8 mouse cellular contexts compared by ENCODE assay signal in the genomic region with DNA sequence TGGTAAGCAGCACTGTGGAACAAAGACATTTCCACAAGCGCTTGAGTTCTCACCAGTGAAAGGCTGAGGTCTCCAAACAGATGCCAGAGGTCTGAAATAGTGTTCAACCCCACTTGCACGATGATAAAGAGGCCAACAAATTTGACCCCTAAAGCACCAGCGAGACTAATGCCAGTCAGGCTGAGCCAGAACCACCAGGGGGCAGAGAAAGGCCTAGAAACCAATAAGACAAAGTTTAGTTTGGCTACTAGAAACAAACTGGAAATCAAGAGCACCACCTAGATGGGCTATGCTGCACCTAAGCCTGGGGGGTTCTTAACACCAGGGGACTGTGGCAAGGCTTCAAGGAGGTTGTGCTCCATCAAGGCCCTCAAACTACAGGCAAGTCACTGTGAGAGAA. TPM values are rescaled to one million over a fixed set of nuclear protein-coding genes. Genes with fewer than 3 reads are reported as not detected.
DNase-seq lines count a peak whose midpoint lies in the region; ATAC-seq and TF ChIP-seq lines count a peak whose summit lies in the region.
"Had no signal": no experiment of that assay in that cellular context is flagged by ENCODE, and none has a peak within 500 bp of the region (broad histone marks: within the 10 kb centered on the region; RNA-seq: fewer than 3 reads in every experiment).

No protein-coding gene starts in this region.

- H3K9ac ChIP-seq in kidney, embryonic 16.5 days (replicated peaks; ENCODE audit: low read length): no peak overlapping the region
- H3K9ac ChIP-seq in hindbrain, postnatal 0 days (replicated peaks; ENCODE audit: low read length): no peak overlapping the region

- H3K27ac ChIP-seq in kidney, embryonic 16.5 days (ENCODE audit: low read length): no peak overlapping the region
- no peak overlapping the region for H3K27ac ChIP-seq in hindbrain, postnatal 0 days
- H3K27ac ChIP-seq: macrophage had no signal

- 67% methylated on average over 3 of the region's 3 CpGs for WGBS in kidney, embryonic 16.5 days
- WGBS in hindbrain, postnatal 0 days: 35% methylated on average over 3 of the region's 3 CpGs

- H3K27me3 ChIP-seq in kidney, embryonic 16.5 days (ENCODE audit: insufficient read depth, low read length): no peaks in the 10 kb centered on the region
- H3K27me3 ChIP-seq in E14TG2a.4 (ENCODE audit: insufficient read depth, low read length): no peaks in the 10 kb centered on the region
- H3K27me3 ChIP-seq in hindbrain, postnatal 0 days (ENCODE audit: insufficient read depth, low read length): no peaks in the 10 kb centered on the region
- H3K27me3 ChIP-seq in splenic B cell, adult 2 months (ENCODE audit: control insufficient read depth, insufficient read depth, low read length, poor library complexity, severe bottlenecking): no peaks in the 10 kb centered on the region

- peaks cover 12% of the 10 kb centered on the region for H3K36me3 ChIP-seq in kidney, embryonic 16.5 days (ENCODE audit: insufficient read depth, low read length)
- H3K36me3 ChIP-seq in E14TG2a.4 (ENCODE audit: insufficient read depth, low read length): peaks cover 33% of the 10 kb centered on the region
- peaks cover 36% of the 10 kb centered on the region for H3K36me3 ChIP-seq in hindbrain, postnatal 0 days (ENCODE audit: insufficient read depth, low read length)
- H3K36me3 ChIP-seq in splenic B cell, adult 2 months (ENCODE audit: control insufficient read depth, insufficient read depth, low read length, poor library complexity, severe bottlenecking): no peaks in the 10 kb centered on the region; the same call in 1 of the 2 replicates

- DNase-seq in kidney, adult 9 months: peak; percentile 46
- DNase-seq in R1 (ENCODE audit: low read depth, low spot score): peak; percentile 35
- DNase-seq in hindbrain, postnatal 0 days (ENCODE audit: low spot score): peak; percentile 62
- peak; percentile 70 for DNase-seq in splenic B cell, adult 2 months (ENCODE audit: low read depth, low spot score)
- no peak for DNase-seq in urinary bladder, postnatal 25 days (ENCODE audit: low spot score)

- no peak overlapping the region for H3K4me3 ChIP-seq in kidney, embryonic 16.5 days (ENCODE audit: low read length)
- no peak overlapping the region for H3K4me3 ChIP-seq in E14TG2a.4 (replicated peaks; ENCODE audit: low read length)
- H3K4me3 ChIP-seq in hindbrain, postnatal 0 days (ENCODE audit: low read length): no peak overlapping the region

- H3K9me3 ChIP-seq in kidney, embryonic 16.5 days (ENCODE audit: low read length): no peaks in the 10 kb centered on the region
- H3K9me3 ChIP-seq in E14TG2a.4 (ENCODE audit: low read length): no peaks in the 10 kb centered on the region
- H3K9me3 ChIP-seq in hindbrain, postnatal 0 days (ENCODE audit: low read length): no peaks in the 10 kb centered on the region

- no peaks in the 10 kb centered on the region for H3K4me1 ChIP-seq in kidney, embryonic 16.5 days (ENCODE audit: insufficient read depth, low read length)
- no peaks in the 10 kb centered on the region for H3K4me1 ChIP-seq in E14TG2a.4 (replicated peaks; ENCODE audit: low read depth, low read length)
- no peaks in the 10 kb centered on the region for H3K4me1 ChIP-seq in hindbrain, postnatal 0 days (ENCODE audit: insufficient read depth, low read length)

- H3K4me2 ChIP-seq in kidney, embryonic 16.5 days (replicated peaks; ENCODE audit: low read depth, low read length): no peak overlapping the region
- H3K4me2 ChIP-seq in hindbrain, postnatal 0 days (ENCODE audit: low read depth, low read length): no peak overlapping the region

- no peak for ATAC-seq in kidney, embryonic 16.5 days (ENCODE audit: low FRiP score, low TSS enrichment)
- ATAC-seq in hindbrain, postnatal 0 days: peak; percentile 38; the same call in 1 of the 2 replicates

- TF ChIP-seq CTCF in E14TG2a.4 (conservative IDR thresholded peaks at IDR 0.05; ENCODE audit: low read length): peak; percentile 30
- peak; percentile 69 for TF ChIP-seq CTCF in hindbrain, postnatal 0 days (IDR thresholded peaks at IDR 0.05; ENCODE audit: low read depth)

RNA-seq across cellular contexts. Expression of gene Gstz1, which starts 15.3 kb away (rescaled TPM):
- 59.8 and 60.4 TPM in 2 replicates for polyA plus RNA-seq in kidney, embryonic 16.5 days (2015; fragmentation: Nextera tagmentation; extraction: Ambion mirVana)
- 56.3 and 61.1 TPM in 2 replicates for total RNA-seq in hindbrain, postnatal 0 days (2014; rRNA removed)
- polyA plus RNA-seq in hindbrain, postnatal 0 days (2015; fragmentation: Nextera tagmentation; extraction: Ambion mirVana): 45.6 and 45.8 TPM in 2 replicates

RNA-seq across cellular contexts. Expression of gene Pomt2, which starts 16.1 kb away (rescaled TPM):
- polyA plus RNA-seq in kidney, embryonic 16.5 days (2015; fragmentation: Nextera tagmentation; extraction: Ambion mirVana): 20.3 and 20.7 TPM in 2 replicates
- total RNA-seq in hindbrain, postnatal 0 days (2014; rRNA removed): 31.0 and 40.7 TPM in 2 replicates
- polyA plus RNA-seq in hindbrain, postnatal 0 days (2015; fragmentation: Nextera tagmentation; extraction: Ambion mirVana): 12.0 and 12.4 TPM in 2 replicates

RNA-seq across cellular contexts. Expression of gene Ngb, which starts 29.3 kb away (rescaled TPM):
- polyA plus RNA-seq in kidney, embryonic 16.5 days (2015; fragmentation: Nextera tagmentation; extraction: Ambion mirVana): 0.35 and 0.73 TPM in 2 replicates
- 9.3 and 11.8 TPM in 2 replicates for total RNA-seq in hindbrain, postnatal 0 days (2014; rRNA removed)
- polyA plus RNA-seq in hindbrain, postnatal 0 days (2015; fragmentation: Nextera tagmentation; extraction: Ambion mirVana): 9.1 and 9.4 TPM in 2 replicates
